Mouse (Mus musculus): ENCODE results near the gene Wasf2. TPM values are rescaled to one million over a fixed set of nuclear protein-coding genes. Genes with fewer than 3 reads are reported as not detected.

Wasf2 gene
- polyA plus RNA-seq, 1 experiment from 2014 or later = 103 TPM

- Histone ChIP-seq H3K36me3 (ENCODE audit: control insufficient read depth, insufficient read depth, low read length) (no peaks in the 10 kb centered on the region), H3K4me3 (ENCODE audit: low read length) (no peak overlapping the region), H3K27me3 (ENCODE audit: control insufficient read depth, insufficient read depth, low read length) (peaks cover 16% of the 10 kb centered on the region; the same call in 1 of the 2 replicates), H3K9ac (ENCODE audit: low read depth, low read length) (no peak overlapping the region), H3K4me1 (ENCODE audit: control insufficient read depth, insufficient read depth, low read length) (peaks cover 16% of the 10 kb centered on the region), H3K4me2 (replicated peaks; ENCODE audit: low read depth, low read length) (no peak overlapping the region), H3K9me3 (ENCODE audit: control insufficient read depth, low read length) (no peaks in the 10 kb centered on the region), H3K27ac (ENCODE audit: low read depth, low read length) (no peak overlapping the region)
- 2% methylated on average over 5 of the region's 5 CpGs for WGBS
- no peak for ATAC-seq (ENCODE audit: low FRiP score, low TSS enrichment)
Observed at GRCm38 (mm10) chr4:133217641-133218040, 87.3 kb downstream of the Wasf2 start.

DNA sequence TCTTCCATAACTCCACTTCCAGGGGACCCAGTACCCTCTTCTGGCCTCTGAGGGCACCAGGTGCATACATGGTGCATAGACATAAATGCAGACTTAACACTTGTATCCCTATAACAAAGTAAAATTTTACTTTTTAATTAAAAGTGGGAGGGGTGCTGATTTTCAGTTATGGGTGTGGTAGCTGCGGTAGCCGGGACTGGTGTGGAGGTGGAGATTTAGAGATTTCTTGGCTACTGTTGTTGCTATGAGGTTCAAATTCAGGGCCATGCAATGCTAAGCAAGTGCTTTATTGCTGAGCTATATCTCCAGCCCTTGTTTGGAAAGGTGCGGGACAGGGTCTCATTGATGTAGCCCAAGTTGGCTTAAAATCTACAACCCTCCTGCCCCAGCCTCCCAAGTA lies 88.4 kb downstream of the Wasf2 start:
- no peak for ATAC-seq (ENCODE audit: low FRiP score, low TSS enrichment)
- H3K9me3 ChIP-seq (ENCODE audit: control insufficient read depth, low read length) = no peaks in the 10 kb centered on the region
- H3K27me3 ChIP-seq (ENCODE audit: control insufficient read depth, insufficient read depth, low read length) = peaks cover 10% of the 10 kb centered on the region; the same call in 1 of the 2 replicates
- H3K36me3 ChIP-seq (ENCODE audit: control insufficient read depth, insufficient read depth, low read length) = no peaks in the 10 kb centered on the region
- H3K4me2 ChIP-seq (replicated peaks; ENCODE audit: low read depth, low read length) = no peak overlapping the region
- 87% methylated on average over 3 of the region's 3 CpGs for WGBS
- no peak overlapping the region for H3K4me3 ChIP-seq (ENCODE audit: low read length)
- peaks cover 9% of the 10 kb centered on the region; the same call in 1 of the 2 replicates for H3K4me1 ChIP-seq (ENCODE audit: control insufficient read depth, insufficient read depth, low read length)
- H3K27ac ChIP-seq (ENCODE audit: low read depth, low read length) = no peak overlapping the region
- H3K9ac ChIP-seq (ENCODE audit: low read depth, low read length) = no peak overlapping the region

DNA sequence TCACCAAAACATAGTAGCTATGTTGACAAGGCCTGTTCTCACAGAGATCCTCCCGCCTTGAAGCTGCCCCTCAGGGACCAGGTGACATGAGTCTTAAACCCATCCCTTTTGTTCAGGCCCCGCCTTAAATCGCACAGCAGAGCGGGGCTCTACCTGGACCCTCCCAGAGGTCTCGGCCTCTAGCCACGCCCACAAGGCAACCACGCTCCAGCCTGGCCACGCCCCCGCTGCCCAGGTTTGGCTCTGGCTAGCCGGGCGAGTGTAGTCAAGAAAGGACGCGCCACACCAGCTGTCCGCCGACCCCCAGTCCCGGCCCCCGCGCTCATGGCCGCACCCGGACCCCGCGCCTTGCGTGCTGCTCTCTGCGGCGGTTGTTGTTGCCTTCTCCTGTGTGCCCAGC lies 90.4 kb downstream of the Wasf2 start:
- 4% methylated on average over 25 of the region's 25 CpGs for WGBS

DNA sequence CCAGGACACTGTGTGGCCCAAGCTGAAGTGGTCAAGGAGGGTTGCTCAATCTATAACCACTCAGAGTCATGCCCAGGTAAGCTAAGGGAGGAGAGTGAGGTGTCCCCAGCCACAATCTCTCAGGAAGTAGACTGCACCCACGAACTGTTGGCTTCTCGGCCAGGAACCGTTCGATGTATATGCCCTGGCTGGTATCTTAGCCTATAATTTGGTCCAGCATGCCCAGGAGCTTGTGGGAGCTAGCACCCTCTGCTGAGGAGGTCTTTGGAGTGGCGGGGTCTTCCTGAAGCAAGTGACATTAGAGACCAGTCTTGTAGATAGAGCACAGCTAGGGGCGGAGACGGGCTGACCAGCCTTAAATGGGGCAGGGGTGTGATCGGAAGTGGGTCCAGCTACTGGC lies 91.4 kb downstream of the Wasf2 start:
- peaks cover 7% of the 10 kb centered on the region; the same call in 1 of the 2 replicates for H3K27me3 ChIP-seq (ENCODE audit: control insufficient read depth, insufficient read depth, low read length)
- H3K9me3 ChIP-seq (ENCODE audit: control insufficient read depth, low read length) = no peaks in the 10 kb centered on the region
- H3K4me2 ChIP-seq (replicated peaks; ENCODE audit: low read depth, low read length) = no peak overlapping the region
- no peaks in the 10 kb centered on the region for H3K36me3 ChIP-seq (ENCODE audit: control insufficient read depth, insufficient read depth, low read length)
- WGBS = 77% methylated on average over 8 of the region's 8 CpGs
- H3K4me1 ChIP-seq (ENCODE audit: control insufficient read depth, insufficient read depth, low read length) = peaks cover 8% of the 10 kb centered on the region; the same call in 1 of the 2 replicates
- no peak overlapping the region for H3K27ac ChIP-seq (ENCODE audit: low read depth, low read length)
- no peak overlapping the region for H3K4me3 ChIP-seq (ENCODE audit: low read length)
- H3K9ac ChIP-seq (ENCODE audit: low read depth, low read length) = no peak overlapping the region
- no peak for ATAC-seq (ENCODE audit: low FRiP score, low TSS enrichment)

More for the DNA sequence above, 90.4 kb downstream of the Wasf2 start:
- Histone ChIP-seq H3K27me3 (ENCODE audit: control insufficient read depth, insufficient read depth, low read length) (peaks cover 7% of the 10 kb centered on the region; the same call in 1 of the 2 replicates), H3K36me3 (ENCODE audit: control insufficient read depth, insufficient read depth, low read length) (no peaks in the 10 kb centered on the region), H3K27ac (ENCODE audit: low read depth, low read length) (no peak overlapping the region), H3K4me3 (ENCODE audit: low read length) (peak overlapping the region; percentile 35), H3K4me1 (ENCODE audit: control insufficient read depth, insufficient read depth, low read length) (peaks cover 8% of the 10 kb centered on the region; the same call in 1 of the 2 replicates), H3K9me3 (ENCODE audit: control insufficient read depth, low read length) (no peaks in the 10 kb centered on the region), H3K4me2 (replicated peaks; ENCODE audit: low read depth, low read length) (peak overlapping the region; percentile 67), H3K9ac (ENCODE audit: low read depth, low read length) (peak overlapping the region; percentile 58)
- ATAC-seq (ENCODE audit: low FRiP score, low TSS enrichment) = 0 out of 2 replicates have a peak, but pooled peaks have one; percentile 18

GRCm38 (mm10) chr4:133223875-133224274 lies 93.6 kb downstream of the Wasf2 start:
- Histone ChIP-seq H3K4me2 (replicated peaks; ENCODE audit: low read depth, low read length) (no peak overlapping the region), H3K9me3 (ENCODE audit: control insufficient read depth, low read length) (no peaks in the 10 kb centered on the region), H3K36me3 (ENCODE audit: control insufficient read depth, insufficient read depth, low read length) (no peaks in the 10 kb centered on the region), H3K9ac (ENCODE audit: low read depth, low read length) (no peak overlapping the region), H3K4me3 (ENCODE audit: low read length) (no peak overlapping the region), H3K27me3 (ENCODE audit: control insufficient read depth, insufficient read depth, low read length) (peaks cover 7% of the 10 kb centered on the region; the same call in 1 of the 2 replicates), H3K27ac (ENCODE audit: low read depth, low read length) (no peak overlapping the region), H3K4me1 (ENCODE audit: control insufficient read depth, insufficient read depth, low read length) (peaks cover 8% of the 10 kb centered on the region; the same call in 1 of the 2 replicates)
- no peak for ATAC-seq (ENCODE audit: low FRiP score, low TSS enrichment)
- WGBS = 74% methylated on average over 5 of the region's 5 CpGs

DNA sequence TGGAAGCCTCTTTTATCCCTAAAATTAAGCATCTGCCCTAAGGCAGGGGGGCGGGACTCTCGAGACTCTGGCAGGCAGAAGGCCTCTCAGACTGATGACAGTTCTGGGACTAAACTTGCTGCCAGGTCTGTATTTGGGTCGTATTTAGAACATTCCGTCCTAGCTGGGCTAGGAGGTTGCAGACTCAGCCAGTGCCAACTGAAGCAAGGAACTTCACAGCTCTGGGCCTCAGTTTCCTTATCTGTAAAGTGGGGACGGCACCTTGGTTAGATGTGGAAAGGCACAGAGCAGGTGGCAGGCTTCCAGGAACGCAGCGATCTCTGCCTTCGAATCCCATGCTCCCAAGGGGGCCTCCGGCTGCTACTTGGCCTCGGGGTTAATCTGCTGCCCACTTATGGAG lies 95.8 kb downstream of the Wasf2 start:
- Histone ChIP-seq H3K4me3 (ENCODE audit: low read length) (no peak overlapping the region), H3K9me3 (ENCODE audit: control insufficient read depth, low read length) (no peaks in the 10 kb centered on the region), H3K27ac (ENCODE audit: low read depth, low read length) (no peak overlapping the region), H3K9ac (ENCODE audit: low read depth, low read length) (no peak overlapping the region), H3K4me1 (ENCODE audit: control insufficient read depth, insufficient read depth, low read length) (peaks cover 4% of the 10 kb centered on the region; the same call in 1 of the 2 replicates), H3K4me2 (replicated peaks; ENCODE audit: low read depth, low read length) (no peak overlapping the region), H3K27me3 (ENCODE audit: control insufficient read depth, insufficient read depth, low read length) (no peaks in the 10 kb centered on the region), H3K36me3 (ENCODE audit: control insufficient read depth, insufficient read depth, low read length) (no peaks in the 10 kb centered on the region)
- ATAC-seq (ENCODE audit: low FRiP score, low TSS enrichment) = no peak
- WGBS = 66% methylated on average over 10 of the region's 10 CpGs

DNA sequence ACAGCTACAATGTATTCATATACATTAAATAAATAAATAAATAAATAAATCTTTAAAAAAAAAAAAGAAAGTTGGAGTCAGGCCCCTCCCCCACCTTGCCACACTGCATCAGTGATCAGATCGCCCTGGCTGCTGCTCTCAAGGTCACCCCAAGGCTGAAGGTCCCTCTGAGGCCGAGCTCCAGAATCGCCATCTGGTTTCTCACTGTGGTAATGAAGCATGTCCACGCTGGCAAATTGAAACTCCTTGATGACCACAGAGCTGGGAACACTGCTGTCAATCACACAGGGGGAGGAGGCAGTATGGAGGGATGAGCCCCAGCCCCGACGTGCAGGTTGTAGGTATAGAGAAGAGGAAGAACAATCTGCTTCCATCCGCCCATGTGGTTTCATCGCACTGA lies 97.3 kb downstream of the Wasf2 start:
- 34% methylated on average over 8 of the region's 8 CpGs for WGBS
- no peaks in the 10 kb centered on the region for H3K27me3 ChIP-seq (ENCODE audit: control insufficient read depth, insufficient read depth, low read length)
- H3K4me2 ChIP-seq (replicated peaks; ENCODE audit: low read depth, low read length) = no peak overlapping the region
- H3K36me3 ChIP-seq (ENCODE audit: control insufficient read depth, insufficient read depth, low read length) = no peaks in the 10 kb centered on the region
- no peak for ATAC-seq (ENCODE audit: low FRiP score, low TSS enrichment)
- no peak overlapping the region for H3K27ac ChIP-seq (ENCODE audit: low read depth, low read length)
- H3K9me3 ChIP-seq (ENCODE audit: control insufficient read depth, low read length) = no peaks in the 10 kb centered on the region
- H3K4me1 ChIP-seq (ENCODE audit: control insufficient read depth, insufficient read depth, low read length) = peaks cover 4% of the 10 kb centered on the region; the same call in 1 of the 2 replicates
- H3K9ac ChIP-seq (ENCODE audit: low read depth, low read length) = no peak overlapping the region
- H3K4me3 ChIP-seq (ENCODE audit: low read length) = no peak overlapping the region

DNA sequence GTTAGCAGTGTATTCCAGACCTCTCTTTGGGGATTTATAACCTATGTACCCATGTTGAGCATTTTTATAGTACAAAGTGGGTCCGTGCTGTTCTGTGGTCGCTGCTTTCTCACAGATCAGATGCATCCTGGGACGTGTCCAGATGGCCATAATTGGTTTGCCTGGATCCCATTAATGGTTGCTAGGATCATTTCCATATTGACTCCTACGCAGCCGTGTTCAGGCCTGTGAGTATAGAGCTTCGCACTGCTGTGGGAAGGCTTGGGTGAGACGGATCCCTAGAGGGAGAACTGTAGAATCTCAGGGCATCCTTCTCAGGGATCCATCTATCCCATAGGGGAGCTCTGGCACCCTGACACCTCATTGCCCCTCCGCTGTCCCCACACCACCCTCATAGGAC lies 99.3 kb downstream of the Wasf2 start:
- Histone ChIP-seq H3K27me3 (ENCODE audit: control insufficient read depth, insufficient read depth, low read length) (no peaks in the 10 kb centered on the region), H3K4me2 (replicated peaks; ENCODE audit: low read depth, low read length) (no peak overlapping the region), H3K4me3 (ENCODE audit: low read length) (no peak overlapping the region), H3K9me3 (ENCODE audit: control insufficient read depth, low read length) (no peaks in the 10 kb centered on the region), H3K9ac (ENCODE audit: low read depth, low read length) (no peak overlapping the region), H3K4me1 (ENCODE audit: control insufficient read depth, insufficient read depth, low read length) (no peaks in the 10 kb centered on the region), H3K27ac (ENCODE audit: low read depth, low read length) (no peak overlapping the region), H3K36me3 (ENCODE audit: control insufficient read depth, insufficient read depth, low read length) (no peaks in the 10 kb centered on the region)
- no peak for ATAC-seq (ENCODE audit: low FRiP score, low TSS enrichment)
- WGBS = 75% methylated on average over 8 of the region's 8 CpGs

DNA sequence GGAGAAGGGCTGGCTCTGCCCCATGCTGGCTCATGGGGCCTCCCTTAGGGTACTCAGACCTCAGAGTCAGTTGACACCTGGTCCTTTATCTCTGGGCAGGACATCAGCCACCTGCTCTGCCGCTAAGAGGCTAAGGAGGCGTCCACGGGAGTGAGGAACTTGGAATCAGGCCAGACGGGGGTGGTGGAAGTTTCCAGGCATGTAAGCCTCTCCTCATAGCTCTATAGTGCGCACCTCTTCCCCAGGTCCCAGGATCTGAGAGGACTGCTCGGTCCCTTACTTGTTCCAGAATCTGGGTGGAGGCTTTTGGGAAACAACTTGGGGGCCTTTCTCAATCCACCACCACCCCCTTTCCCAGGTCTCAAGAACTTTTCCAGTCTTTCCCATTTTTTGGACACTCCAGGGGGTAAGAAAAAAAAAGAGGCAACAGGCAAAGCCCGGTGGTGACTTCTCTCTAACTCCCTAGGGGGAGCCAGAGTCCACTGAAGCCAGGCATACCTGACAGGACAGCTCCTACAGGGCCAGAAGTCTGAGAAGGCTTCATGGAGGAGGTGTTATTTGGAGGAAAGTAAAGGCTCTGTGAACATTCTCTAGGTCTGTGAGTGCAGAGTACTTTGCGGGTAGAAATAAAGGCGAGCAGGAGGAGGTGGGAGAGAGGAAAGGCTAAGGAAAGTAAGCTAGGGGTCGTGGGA lies 103.1 kb downstream of the Wasf2 start:
- no peak overlapping the region for H3K27ac ChIP-seq (ENCODE audit: low read depth, low read length)
- no peaks in the 10 kb centered on the region for H3K36me3 ChIP-seq (ENCODE audit: control insufficient read depth, insufficient read depth, low read length)
- ATAC-seq (ENCODE audit: low FRiP score, low TSS enrichment) = no peak
- no peaks in the 10 kb centered on the region for H3K9me3 ChIP-seq (ENCODE audit: control insufficient read depth, low read length)
- no peaks in the 10 kb centered on the region for H3K4me1 ChIP-seq (ENCODE audit: control insufficient read depth, insufficient read depth, low read length)
- no peaks in the 10 kb centered on the region for H3K27me3 ChIP-seq (ENCODE audit: control insufficient read depth, insufficient read depth, low read length)
- no peak overlapping the region for H3K4me3 ChIP-seq (ENCODE audit: low read length)
- H3K4me2 ChIP-seq (replicated peaks; ENCODE audit: low read depth, low read length) = no peak overlapping the region
- no peak overlapping the region for H3K9ac ChIP-seq (ENCODE audit: low read depth, low read length)
- WGBS = 38% methylated on average over 10 of the region's 10 CpGs
